Mouse (Mus musculus): ENCODE results near the gene Traf6. TPM values are rescaled to one million over a fixed set of nuclear protein-coding genes. Genes with fewer than 3 reads are reported as not detected.
A peak's percentile ranks its signal among the peaks of the same experiment; 100 is the strongest.

Gene Traf6
- total RNA-seq, 1 experiment: 10.5 TPM

DNA sequence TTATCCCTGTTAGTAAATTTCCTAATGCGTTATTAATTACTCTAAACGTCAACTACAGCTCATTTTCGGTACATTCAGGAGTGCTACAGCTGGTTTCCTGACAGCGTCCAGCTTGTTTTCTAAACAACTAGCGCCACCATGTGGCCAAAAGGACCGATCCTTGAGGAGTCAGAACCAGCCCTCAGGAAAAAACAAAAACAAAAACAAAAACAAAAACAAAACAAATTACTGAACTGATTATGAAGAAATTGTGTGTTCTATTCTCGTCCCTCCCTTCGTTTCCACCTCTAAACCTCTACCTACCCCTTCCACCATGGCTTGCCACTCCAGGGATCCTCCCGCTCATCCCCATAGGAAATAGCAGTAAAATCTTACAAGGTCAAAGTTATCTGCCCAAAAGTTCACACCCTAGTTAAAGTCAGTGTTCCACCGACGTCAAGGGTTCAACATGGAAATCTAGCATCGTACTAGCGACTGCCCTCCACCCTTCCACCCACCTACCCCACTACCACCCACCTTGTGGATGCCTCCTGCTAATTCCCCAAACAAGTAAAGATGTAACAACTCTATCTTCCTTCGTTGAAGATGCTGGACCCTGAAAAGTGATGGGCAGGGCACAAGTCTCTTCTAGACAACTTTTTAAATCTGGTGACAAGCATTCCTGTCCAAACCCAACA, 25.2 kb upstream of the Traf6 start:
- Histone ChIP-seq H3K27ac (ENCODE audit: insufficient read depth, low read depth, low read length, poor library complexity, severe bottlenecking) (no peak overlapping the region), H3K36me3 (ENCODE audit: control insufficient read depth, insufficient read depth, low read length, poor library complexity, severe bottlenecking) (no peaks in the 10 kb centered on the region)

DNA sequence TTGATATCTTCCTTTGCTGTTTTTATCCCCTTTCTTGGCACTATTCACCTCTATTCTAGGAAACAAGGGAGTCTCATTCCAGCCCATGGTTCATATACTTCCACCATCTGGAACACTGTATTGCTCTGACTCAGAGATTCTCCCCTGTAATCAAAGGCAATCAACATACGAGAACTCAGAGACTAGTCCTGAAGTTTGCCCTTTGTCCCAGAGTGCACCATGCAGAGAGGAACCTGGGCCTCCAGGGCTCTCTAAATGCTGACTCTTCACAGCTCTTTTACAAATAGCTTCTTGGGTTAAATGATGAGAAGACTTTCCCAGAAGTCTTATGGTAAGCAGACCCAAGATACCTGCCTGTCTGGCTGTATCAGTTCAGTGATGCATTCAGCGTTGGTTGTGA, 17.7 kb upstream of the Traf6 start:
- H3K9me3 ChIP-seq (ENCODE audit: control insufficient read depth, insufficient read depth, low read depth, low read length): no peaks in the 10 kb centered on the region
- no peak for TF ChIP-seq MAFK (IDR thresholded peaks at IDR 0.05; ENCODE audit: insufficient read depth, low read depth, low read length)
- no peak for TF ChIP-seq ZC3H11A (IDR thresholded peaks at IDR 0.05; ENCODE audit: borderline replicate concordance, low read depth, low read length)
- no peak for TF ChIP-seq ZNF384 (IDR thresholded peaks at IDR 0.05; ENCODE audit: low read depth, low read length)
- no peak for TF ChIP-seq CHD2 (IDR thresholded peaks at IDR 0.05; ENCODE audit: low read depth, low read length)
- H3K27ac ChIP-seq (ENCODE audit: insufficient read depth, low read depth, low read length, poor library complexity, severe bottlenecking): no peak overlapping the region
- in situ Hi-C loops (cut with MboI; ENCODE audit: low sequenced_read_pairs in 2 of 2, unreplicated experiment in 2 of 2): no loop called here
- no peak overlapping the region for H3K9ac ChIP-seq (ENCODE audit: insufficient read depth, low read depth, low read length, poor library complexity, severe bottlenecking)
- DNase-seq (ENCODE audit: low read depth, low spot score): no peak
- no peaks in the 10 kb centered on the region for H3K36me3 ChIP-seq (ENCODE audit: control insufficient read depth, insufficient read depth, low read length, poor library complexity, severe bottlenecking)
- H3K4me1 ChIP-seq (ENCODE audit: control insufficient read depth in 2 of 2, insufficient read depth in 2 of 2, low read length in 2 of 2, poor library complexity in 1 of 2): peaks cover 2% of the 10 kb centered on the region in 2 experiments; a peak in 2 of 4 replicates
- no peak overlapping the region for H3K4me3 ChIP-seq (ENCODE audit: insufficient read depth in 1 of 2, low read depth in 1 of 2, low read length in 2 of 2, poor library complexity in 1 of 2, severe bottlenecking in 1 of 2)

More for the DNA sequence above, 25.2 kb upstream of the Traf6 start:
- in situ Hi-C loops (cut with MboI; ENCODE audit: low sequenced_read_pairs in 2 of 2, unreplicated experiment in 2 of 2): no loop called here
- Histone ChIP-seq H3K4me1 (ENCODE audit: control insufficient read depth in 2 of 2, insufficient read depth in 2 of 2, low read length in 2 of 2, poor library complexity in 1 of 2) (0 out of 4 replicates have a peak, but pooled peaks cover 0 to 2% of the 10 kb centered on the region in 2 experiments), H3K9me3 (ENCODE audit: control insufficient read depth, insufficient read depth, low read depth, low read length) (no peaks in the 10 kb centered on the region), H3K9ac (ENCODE audit: insufficient read depth, low read depth, low read length, poor library complexity, severe bottlenecking) (no peak overlapping the region), H3K4me3 (ENCODE audit: insufficient read depth in 1 of 2, low read depth in 1 of 2, low read length in 2 of 2, poor library complexity in 1 of 2, severe bottlenecking in 1 of 2) (peak overlapping the region in 1 of 2 experiments; percentile 11; a peak in 1 of 4 replicates)
- TF ChIP-seq MAFK (IDR thresholded peaks at IDR 0.05; ENCODE audit: insufficient read depth, low read depth, low read length) (no peak), CHD2 (IDR thresholded peaks at IDR 0.05; ENCODE audit: low read depth, low read length) (no peak), ZNF384 (IDR thresholded peaks at IDR 0.05; ENCODE audit: low read depth, low read length) (no peak), HCFC1 (IDR thresholded peaks at IDR 0.05; ENCODE audit: borderline replicate concordance, insufficient read depth, low read length) (no peak), ZC3H11A (IDR thresholded peaks at IDR 0.05; ENCODE audit: borderline replicate concordance, low read depth, low read length) (no peak)
- peak; percentile 42 for DNase-seq (ENCODE audit: low read depth, low spot score)

DNA sequence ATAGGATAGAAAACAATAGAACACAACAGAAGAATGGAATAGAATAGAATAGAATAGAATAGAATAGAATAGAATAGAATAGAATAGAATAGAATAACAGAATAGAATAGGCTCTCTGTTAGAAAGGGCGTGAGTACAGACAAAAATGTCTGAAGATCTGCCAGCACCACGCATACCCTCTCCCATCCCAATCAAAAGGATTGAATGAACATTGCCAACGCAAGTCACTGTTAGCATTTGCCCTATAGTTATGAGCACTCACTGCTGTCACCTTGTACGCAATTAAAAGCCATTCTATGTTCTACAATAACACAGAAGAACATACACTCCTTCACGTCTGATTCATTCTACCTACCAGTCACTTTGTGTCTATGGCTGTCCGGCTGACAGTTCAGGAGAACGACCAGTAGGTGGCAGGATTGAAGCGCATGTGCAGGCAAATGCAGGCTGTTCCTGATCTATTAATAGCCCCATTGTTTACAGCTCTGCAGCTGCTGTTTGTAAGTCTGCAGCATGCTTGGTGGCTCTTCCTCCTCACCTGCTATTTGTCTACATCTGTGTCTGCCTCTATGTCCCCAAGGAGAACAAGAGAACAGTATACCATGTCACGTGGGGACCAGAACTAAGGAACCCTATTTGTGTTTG, 13.0 kb upstream of the Traf6 start:
- H3K4me3 ChIP-seq (ENCODE audit: insufficient read depth in 1 of 2, low read depth in 1 of 2, low read length in 2 of 2, poor library complexity in 1 of 2, severe bottlenecking in 1 of 2): no peak overlapping the region
- DNase-seq (ENCODE audit: low read depth, low spot score): peak; percentile 69
- no peak overlapping the region for H3K27ac ChIP-seq (ENCODE audit: insufficient read depth, low read depth, low read length, poor library complexity, severe bottlenecking)
- no peaks in the 10 kb centered on the region for H3K9me3 ChIP-seq (ENCODE audit: control insufficient read depth, insufficient read depth, low read depth, low read length)
- in situ Hi-C loops (cut with MboI; ENCODE audit: low sequenced_read_pairs in 2 of 2, unreplicated experiment in 2 of 2): no loop called here
- no peaks in the 10 kb centered on the region for H3K36me3 ChIP-seq (ENCODE audit: control insufficient read depth, insufficient read depth, low read length, poor library complexity, severe bottlenecking)
- no peak overlapping the region for H3K9ac ChIP-seq (ENCODE audit: insufficient read depth, low read depth, low read length, poor library complexity, severe bottlenecking)
- TF ChIP-seq HCFC1 (IDR thresholded peaks at IDR 0.05; ENCODE audit: borderline replicate concordance, insufficient read depth, low read length): no peak
- no peak for TF ChIP-seq CHD2 (IDR thresholded peaks at IDR 0.05; ENCODE audit: low read depth, low read length)
- TF ChIP-seq MAFK (IDR thresholded peaks at IDR 0.05; ENCODE audit: insufficient read depth, low read depth, low read length): no peak
- peak; percentile 67; the same call in 1 of the 2 replicates for TF ChIP-seq ZC3H11A (IDR thresholded peaks at IDR 0.05; ENCODE audit: borderline replicate concordance, low read depth, low read length)
- no peak for TF ChIP-seq ZNF384 (IDR thresholded peaks at IDR 0.05; ENCODE audit: low read depth, low read length)
- peaks cover 2 to 9% of the 10 kb centered on the region in 2 experiments; a peak in 2 of 4 replicates for H3K4me1 ChIP-seq (ENCODE audit: control insufficient read depth in 2 of 2, insufficient read depth in 2 of 2, low read length in 2 of 2, poor library complexity in 1 of 2)

DNA sequence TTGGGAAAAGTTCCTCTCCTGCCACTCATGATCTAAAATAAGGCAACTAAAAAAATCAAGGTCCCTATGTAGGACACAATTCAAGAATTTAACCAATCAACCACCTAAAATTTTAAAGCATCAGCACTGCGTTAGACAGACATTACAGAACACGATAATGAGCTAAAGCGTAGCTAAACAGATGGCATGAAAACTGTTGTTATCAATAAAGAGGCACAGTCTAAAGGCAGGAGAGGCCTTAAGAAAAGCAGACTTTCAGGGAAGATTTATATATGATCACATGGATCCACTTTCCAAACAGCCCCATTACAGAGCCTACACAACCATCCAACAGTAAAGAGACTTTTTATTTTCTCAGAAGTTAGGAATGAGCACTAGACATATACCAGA, 12.5 kb upstream of the Traf6 start:
- H3K36me3 ChIP-seq (ENCODE audit: control insufficient read depth, insufficient read depth, low read length, poor library complexity, severe bottlenecking): no peaks in the 10 kb centered on the region
- no peaks in the 10 kb centered on the region for H3K9me3 ChIP-seq (ENCODE audit: control insufficient read depth, insufficient read depth, low read depth, low read length)
- no peak overlapping the region for H3K4me3 ChIP-seq (ENCODE audit: insufficient read depth in 1 of 2, low read depth in 1 of 2, low read length in 2 of 2, poor library complexity in 1 of 2, severe bottlenecking in 1 of 2)
- H3K9ac ChIP-seq (ENCODE audit: insufficient read depth, low read depth, low read length, poor library complexity, severe bottlenecking): no peak overlapping the region
- H3K27ac ChIP-seq (ENCODE audit: insufficient read depth, low read depth, low read length, poor library complexity, severe bottlenecking): no peak overlapping the region
- in situ Hi-C loops (cut with MboI; ENCODE audit: low sequenced_read_pairs in 2 of 2, unreplicated experiment in 2 of 2): no loop called here
- DNase-seq (ENCODE audit: low read depth, low spot score): no peak
- no peak for TF ChIP-seq CHD2 (IDR thresholded peaks at IDR 0.05; ENCODE audit: low read depth, low read length)
- TF ChIP-seq ZC3H11A (IDR thresholded peaks at IDR 0.05; ENCODE audit: borderline replicate concordance, low read depth, low read length): no peak
- no peak for TF ChIP-seq MAFK (IDR thresholded peaks at IDR 0.05; ENCODE audit: insufficient read depth, low read depth, low read length)
- TF ChIP-seq HCFC1 (IDR thresholded peaks at IDR 0.05; ENCODE audit: borderline replicate concordance, insufficient read depth, low read length): no peak
- no peak for TF ChIP-seq ZNF384 (IDR thresholded peaks at IDR 0.05; ENCODE audit: low read depth, low read length)
- H3K4me1 ChIP-seq (ENCODE audit: control insufficient read depth in 2 of 2, insufficient read depth in 2 of 2, low read length in 2 of 2, poor library complexity in 1 of 2): peaks cover 2 to 9% of the 10 kb centered on the region in 2 experiments; a peak in 2 of 4 replicates

Data from ES-E14 (cell line).